Mouse (Mus musculus): Measurements from ENCODE around the gene Etfrf1.

GRCm38 (mm10) chr6:145262314-145262713 lies 51.4 kb downstream of the Etfrf1 start:
- no peak for TF ChIP-seq CTCF (IDR thresholded peaks at IDR 0.05; ENCODE audit: insufficient read depth, low read depth, low read length)
- no peak for TF ChIP-seq POLR2A (IDR thresholded peaks at IDR 0.05; ENCODE audit: insufficient read depth, low read depth, low read length)

Measured in olfactory bulb, adult 2 months (tissue).